Mouse (Mus musculus) embryo, embryonic 9.5 days (tissue): ENCODE results near the gene Cyb5rl.
"Not testable (repeated sequence)": the region's sequence is repeated elsewhere in the genome, so short reads cannot be mapped to it uniquely, and the experiment has no call there.

Source experiments
- DNase-seq: peaks from one replicate; pipeline ENCODE4 v3.0.0-alpha.2; 2017; ENCODE audit errors: extremely low spot score

Cyb5rl gene

DNA sequence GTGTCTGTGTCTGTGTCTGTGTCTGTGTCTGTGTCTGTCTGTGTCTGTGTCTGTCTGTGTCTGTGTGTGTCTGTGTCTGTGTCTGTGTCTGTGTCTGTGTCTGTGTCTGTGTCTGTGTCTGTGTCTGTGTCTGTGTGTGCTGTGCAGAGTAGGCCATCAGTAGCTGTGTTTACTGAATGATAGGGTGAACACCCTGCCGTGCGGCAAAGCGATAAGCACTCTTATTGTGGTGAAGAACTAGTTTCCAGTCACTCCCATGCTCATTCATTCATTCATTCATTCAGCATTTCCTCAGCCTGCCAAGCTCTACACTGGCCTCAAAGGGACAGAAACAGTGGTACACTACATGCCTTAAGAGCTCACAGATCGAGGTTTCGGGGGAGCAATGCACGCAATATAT, 42.4 kb downstream of the Cyb5rl start:
- not testable (repeated sequence) for DNase-seq

DNA sequence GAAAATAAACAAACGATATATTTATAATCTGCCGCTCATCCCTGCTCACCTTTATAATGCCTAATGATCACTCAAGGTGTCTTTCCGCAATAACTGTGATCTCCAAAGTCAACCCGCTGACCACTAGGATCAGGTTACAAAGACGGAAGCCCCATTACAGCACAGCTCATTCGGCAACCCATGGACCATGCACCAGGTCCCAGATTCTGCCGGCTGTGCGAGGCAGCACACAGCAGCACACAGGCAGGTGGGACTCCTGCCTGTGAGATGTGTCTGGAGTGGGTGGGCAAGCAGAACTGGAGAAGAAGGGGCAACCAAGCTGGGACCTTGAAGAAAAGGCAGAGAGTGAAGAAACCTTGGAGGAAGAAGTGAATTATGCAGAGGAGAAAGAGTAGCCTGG, 47.5 kb downstream of the Cyb5rl start:
- DNase-seq, result no peak

- no peak for DNase-seq
Observed at GRCm38 (mm10) chr4:107117741-107118385, 51.1 kb downstream of the Cyb5rl start.

DNA sequence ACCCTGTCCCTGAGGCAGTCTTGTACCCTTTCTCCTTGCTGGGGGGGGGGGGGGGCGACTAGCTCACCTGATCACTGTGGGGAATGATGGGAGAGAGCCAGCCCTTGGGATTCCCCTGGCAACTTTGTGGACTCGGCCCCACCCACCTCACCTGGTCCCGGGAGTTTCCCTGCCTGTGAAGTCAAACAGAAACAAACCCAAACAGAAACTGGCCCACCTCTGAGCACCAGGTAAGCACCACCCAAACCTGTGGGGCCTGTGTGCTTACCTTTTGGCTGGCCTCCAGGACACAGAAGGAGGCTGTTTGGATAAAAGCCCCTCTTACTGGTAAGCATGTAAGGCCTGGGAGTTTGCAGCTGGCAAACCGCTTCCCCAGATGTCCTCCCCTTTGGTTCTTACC, 52.3 kb downstream of the Cyb5rl start:
- DNase-seq, result no peak

GRCm38 (mm10) chr4:107120676-107121075, 53.9 kb downstream of the Cyb5rl start:
- DNase-seq, result no peak

- DNase-seq, result peak; percentile 68
Observed at GRCm38 (mm10) chr4:107121165-107121943, 54.6 kb downstream of the Cyb5rl start.

GRCm38 (mm10) chr4:107124376-107124775, 57.6 kb downstream of the Cyb5rl start:
- DNase-seq, result no peak

GRCm38 (mm10) chr4:107125101-107125500, 58.3 kb downstream of the Cyb5rl start:
- DNase-seq, result no peak

DNA sequence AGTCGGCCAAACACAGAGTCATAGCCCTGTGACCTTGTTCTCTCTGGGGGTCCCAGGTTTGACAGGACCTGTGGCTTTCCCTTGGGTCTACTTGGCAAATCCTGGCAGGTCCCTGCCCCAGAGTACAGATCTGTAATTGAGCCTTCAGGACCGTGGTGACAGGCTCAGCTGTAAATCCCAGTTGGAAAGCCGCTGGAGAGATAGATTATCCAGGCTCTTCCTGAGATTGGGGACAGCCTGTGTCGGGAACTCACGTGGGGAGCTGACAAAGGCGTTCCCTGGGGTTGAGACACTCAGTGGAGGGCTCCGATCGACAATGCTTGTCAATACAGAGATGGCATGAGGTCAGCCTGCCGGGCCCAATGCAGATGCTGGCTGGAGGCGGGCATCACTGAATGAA, 59.6 kb downstream of the Cyb5rl start:
- no peak for DNase-seq

GRCm38 (mm10) chr4:107126891-107127524, 60.2 kb downstream of the Cyb5rl start:
- DNase-seq, result no peak

GRCm38 (mm10) chr4:107127901-107128669, 61.3 kb downstream of the Cyb5rl start:
- peak; percentile 38 for DNase-seq

GRCm38 (mm10) chr4:107129373-107129772, 62.6 kb downstream of the Cyb5rl start:
- DNase-seq, result no peak

DNA sequence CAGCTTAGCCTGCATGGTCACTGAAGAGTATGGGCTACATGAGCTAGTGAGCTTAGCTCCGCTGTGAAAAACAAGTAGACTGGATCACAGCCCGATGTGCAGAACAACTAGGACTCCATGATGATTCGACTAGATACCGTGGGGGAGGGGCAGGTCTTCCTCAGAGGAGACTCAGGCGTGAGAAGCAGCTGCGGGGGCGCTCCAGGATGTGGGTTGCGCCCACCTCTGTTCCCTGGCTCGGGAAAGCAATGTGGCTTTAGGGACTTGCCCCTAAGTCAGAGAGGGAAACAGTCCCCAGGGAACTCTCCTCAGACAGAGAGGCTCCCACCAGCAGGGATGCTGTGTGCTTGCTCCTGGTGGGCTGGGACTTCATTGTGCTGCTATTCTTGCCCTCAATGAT, 63.7 kb downstream of the Cyb5rl start:
- peak; percentile 27 for DNase-seq

- no peak for DNase-seq
Observed at GRCm38 (mm10) chr4:107134891-107135290, 68.1 kb downstream of the Cyb5rl start.

GRCm38 (mm10) chr4:107135663-107136062, 68.9 kb downstream of the Cyb5rl start:
- DNase-seq, result no peak

GRCm38 (mm10) chr4:107136531-107136930, 69.7 kb downstream of the Cyb5rl start:
- no peak for DNase-seq
